Mouse (Mus musculus): ENCODE measurements at regions not wholly inside any gene's neighbourhood (a gene's known extent, or its start where the extent isn't known, plus 50 kb on each side); places are given as distances from the start of the nearest gene placed in this dataset.

GRCm38 (mm10) chr12:112308016-112308415 is 162.0 kb downstream of the Kif26a start:
- no peak for TF ChIP-seq CTCF (IDR thresholded peaks at IDR 0.05; ENCODE audit: low read depth)
- no peak for TF ChIP-seq EP300 (IDR thresholded peaks at IDR 0.05; ENCODE audit: low read depth)

Data from heart, postnatal 0 days (tissue).